Mouse (Mus musculus): ENCODE results near the gene Atp9a. TPM values are rescaled to one million over a fixed set of nuclear protein-coding genes. Genes with fewer than 3 reads are reported as not detected.

Atp9a gene
- polyA plus RNA-seq (2017; shearing (Covaris generic)), result 5.3 TPM

GRCm38 (mm10) chr2:168742059-168742627, at the start of gene Atp9a:
Gene Atp9a, minus strand, starts transcription at chr2:168742409.

DNA sequence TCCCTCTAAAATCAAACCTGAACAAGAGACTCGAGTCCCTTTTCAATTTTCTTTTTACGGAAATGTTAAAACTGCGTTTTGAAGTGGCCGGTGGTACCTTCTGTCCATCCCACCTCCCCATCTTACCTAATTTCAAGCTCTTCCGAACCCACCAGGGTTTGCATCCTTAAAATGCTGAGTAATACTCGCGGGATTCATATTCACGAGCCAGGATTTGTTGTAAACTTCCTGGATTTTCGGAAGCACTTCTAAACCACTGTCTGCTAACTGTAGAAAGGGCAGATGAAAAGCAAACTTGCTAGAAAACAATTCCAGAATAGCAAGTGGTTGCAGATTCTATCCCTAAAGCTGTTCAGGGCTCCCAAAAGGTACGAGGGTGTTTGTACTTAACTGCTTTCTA, 25.4 kb upstream of the Atp9a start, which contains the start of gene Sall4:
Gene Sall4 (minus strand): TSS at position 362 of the 400 bp plus-strand sequence.

DNA sequence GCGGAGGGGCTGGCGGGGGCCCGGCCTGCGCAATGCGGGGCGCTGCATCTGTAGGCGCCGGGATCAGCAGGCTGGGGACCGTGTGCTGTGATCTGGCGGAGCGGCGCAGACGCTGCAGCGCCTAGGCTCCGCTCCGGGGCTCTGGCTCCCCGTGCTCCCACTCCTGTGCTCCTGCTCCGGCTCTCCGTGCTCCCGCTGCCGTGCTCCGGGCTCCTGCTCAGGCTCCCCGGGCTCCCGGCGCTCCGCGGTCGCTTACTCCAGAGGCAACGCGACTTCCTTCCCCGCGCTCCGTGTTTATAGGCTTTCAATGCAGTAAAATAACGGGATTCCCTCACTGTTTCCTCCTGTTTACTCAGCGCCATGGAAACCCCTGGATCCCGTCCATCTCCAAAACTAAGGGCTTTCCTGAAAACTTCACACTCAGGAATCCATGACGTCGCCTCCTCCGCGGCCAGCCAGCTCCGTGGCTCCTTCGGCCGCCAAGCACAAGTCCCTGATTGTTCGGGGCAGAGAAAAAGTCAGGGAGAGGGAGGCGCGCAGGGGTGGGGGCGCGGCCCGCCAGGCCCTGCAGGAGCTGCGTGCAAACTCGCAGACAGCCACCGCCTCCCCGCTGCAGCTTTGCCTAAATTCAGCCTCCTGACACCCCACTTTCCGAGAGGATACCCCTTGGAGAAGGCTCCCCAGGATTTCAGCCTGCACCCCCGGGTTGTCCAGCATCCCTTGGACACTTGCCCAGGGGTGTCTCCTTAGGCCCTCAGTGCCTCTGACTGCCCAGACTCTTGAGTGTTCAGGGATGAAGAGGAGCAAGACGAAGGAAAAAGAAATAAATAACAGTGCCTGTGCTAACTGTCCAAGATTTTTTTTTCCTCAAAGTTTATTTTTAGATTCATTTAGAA, 140.5 kb downstream of the Atp9a start, which contains the start of gene Nfatc2:
Gene Nfatc2 (minus strand): TSS at position 167 of the 896 bp plus-strand sequence.

Other genes with a start within 250 kb of the Atp9a start
- gene Nfatc2, start 140.8 kb downstream of the Atp9a start, polyA plus RNA-seq (2017; shearing (Covaris generic)), result 52.7 TPM
- gene Sall4, start 25.5 kb upstream of the Atp9a start, polyA plus RNA-seq (2017; shearing (Covaris generic)), result not detected
- 30.0 TPM for gene Zfp64, start 213.2 kb upstream of the Atp9a start, polyA plus RNA-seq (2017; shearing (Covaris generic))

Data from naive thymus-derived CD4-positive, alpha-beta T cell, adult 5 months (primary cell).